Mouse (Mus musculus) CH12.LX (cell line): ENCODE measurements at regions not wholly inside any gene's neighbourhood (a gene's known extent, or its start where the extent isn't known, plus 50 kb on each side); places are given as distances from the start of the nearest gene placed in this dataset.

Experiments used
- DNase-seq: peaks from one replicate; pipeline ENCODE4 v3.0.0-alpha.2; 2013; ENCODE audit errors: extremely low read depth
- H3K27ac ChIP-seq: 2 replicates; pipeline ENCODE4 v1.5.1; 2012; ENCODE audit warnings: low read depth, mild to moderate bottlenecking, control low read depth, moderate library complexity; ENCODE audit not compliant: insufficient read depth
- H3K27me3 ChIP-seq: replicated peaks from 2 replicates; pipeline ENCODE3; 2012; ENCODE audit warnings: inconsistent platforms
- H3K36me3 ChIP-seq, 2 experiments: replicated peaks in 1 of 2; 2 replicates each; pipeline versions ENCODE3 to v1.6.1; 2012; ENCODE audit warnings: inconsistent platforms in 1 of 2, low read length in 1 of 2, mild to moderate bottlenecking in 1 of 2, mixed read lengths in 1 of 2, moderate library complexity in 1 of 2; ENCODE audit not compliant: control insufficient read depth in 1 of 2, insufficient read depth in 1 of 2
- H3K4me1 ChIP-seq, 2 experiments: 2 replicates each; pipeline ENCODE4 v1.6.1; 2012; ENCODE audit warnings: inconsistent platforms in 1 of 2, moderate library complexity in 1 of 2; ENCODE audit not compliant: insufficient read depth in 2 of 2, control insufficient read depth in 1 of 2
- H3K4me2 ChIP-seq: 2 replicates; pipeline ENCODE4 v1.6.1; 2012; ENCODE audit warnings: low read depth, mild to moderate bottlenecking, control low read depth; ENCODE audit not compliant: poor library complexity, insufficient read depth, severe bottlenecking
- H3K4me3 ChIP-seq, 3 experiments: fragments of 150-350 bp in 1 of 3; sonication (generic) in 1 of 3; replicated peaks in 1 of 3; 2 replicates each; pipeline versions ENCODE3 to v1.5.1; 2011 to 2012; ENCODE audit warnings: low read depth in 2 of 3, low read length in 2 of 3, mild to moderate bottlenecking in 2 of 3, moderate library complexity in 2 of 3, control low read depth in 1 of 3, improper control_type of control experiment in 1 of 3, inconsistent platforms in 1 of 3, mixed read lengths in 1 of 3; ENCODE audit not compliant: poor library complexity in 1 of 3
- H3K79me2 ChIP-seq: replicated peaks from 2 replicates; pipeline ENCODE4 v1.6.1; 2012; ENCODE audit warnings: mild to moderate bottlenecking, moderate library complexity; ENCODE audit not compliant: control insufficient read depth, poor library complexity, insufficient read depth, severe bottlenecking; ENCODE audit errors: extremely low read depth
- H3K9ac ChIP-seq: 2 replicates; pipeline ENCODE4 v1.6.1; 2012; ENCODE audit warnings: low read depth, mild to moderate bottlenecking, control low read depth, moderate library complexity; ENCODE audit not compliant: insufficient read depth
- H3K9me3 ChIP-seq: replicated peaks from 2 replicates; pipeline ENCODE3; 2012; ENCODE audit warnings: low read length, inconsistent platforms, mixed read lengths
- BHLHE40 ChIP-seq: IDR thresholded peaks from 2 replicates; pipeline ENCODE4 v1.6.1; 2011; ENCODE audit warnings: mild to moderate bottlenecking, low read depth, low read length, improper control_type of control experiment
- CTCF ChIP-seq, 2 experiments: IDR thresholded peaks in 1 of 2; conservative IDR thresholded peaks in 1 of 2; 2 replicates each; pipeline ENCODE4 v1.5.1; 2011 to 2012; ENCODE audit warnings: low read depth in 2 of 2, low read length in 2 of 2, improper control_type of control experiment in 1 of 2, inconsistent platforms in 1 of 2, mild to moderate bottlenecking in 1 of 2, moderate library complexity in 1 of 2
- ELF1 ChIP-seq: IDR thresholded peaks from 2 replicates; pipeline ENCODE4 v1.6.1; 2014; ENCODE audit warnings: low read depth, mild to moderate bottlenecking, inconsistent platforms, low read length, improper control_type of control experiment
- ETS1 ChIP-seq: conservative IDR thresholded peaks from 2 replicates; pipeline ENCODE4 v1.6.1; 2012; ENCODE audit warnings: low read depth, mild to moderate bottlenecking, inconsistent platforms, low read length, improper control_type of control experiment, moderate library complexity
- HCFC1 ChIP-seq: IDR thresholded peaks from 2 replicates; pipeline ENCODE4 v1.6.1; 2012; ENCODE audit warnings: low read depth, mild to moderate bottlenecking, inconsistent platforms, low read length, improper control_type of control experiment
- IRF4 ChIP-seq: IDR thresholded peaks from 2 replicates; pipeline ENCODE4 v1.6.1; 2014; ENCODE audit warnings: low read depth, mild to moderate bottlenecking, inconsistent platforms, low read length, improper control_type of control experiment
- JUN ChIP-seq: IDR thresholded peaks from 2 replicates; pipeline ENCODE4 v1.6.1; 2011; ENCODE audit warnings: low read depth, mild to moderate bottlenecking, low read length, improper control_type of control experiment, moderate library complexity; ENCODE audit not compliant: insufficient read depth
- JUND ChIP-seq: conservative IDR thresholded peaks from 2 replicates; pipeline ENCODE4 v1.6.1; 2011; ENCODE audit warnings: low read depth, low read length, improper control_type of control experiment
- KAT2A ChIP-seq: IDR thresholded peaks from 2 replicates; pipeline ENCODE4 v1.6.1; 2012; ENCODE audit warnings: low read length, improper control_type of control experiment, inconsistent platforms; ENCODE audit not compliant: insufficient replicate concordance
- MAX ChIP-seq: IDR thresholded peaks from 2 replicates; pipeline ENCODE4 v1.6.1; 2011; ENCODE audit warnings: low read length, improper control_type of control experiment
- MXI1 ChIP-seq: IDR thresholded peaks from 2 replicates; pipeline ENCODE4 v1.6.1; 2011; ENCODE audit warnings: mild to moderate bottlenecking, low read depth, low read length, improper control_type of control experiment
- POLR2A ChIP-seq: IDR thresholded peaks from 2 replicates; pipeline ENCODE4 v1.6.1; 2011; ENCODE audit warnings: low read depth, mild to moderate bottlenecking, improper control_type of control experiment, low read length
- RAD21 ChIP-seq: IDR thresholded peaks from 2 replicates; pipeline ENCODE4 v1.6.1; 2011; ENCODE audit warnings: low read depth, mild to moderate bottlenecking, low read length, improper control_type of control experiment, moderate library complexity
- SIN3A ChIP-seq: IDR thresholded peaks from 2 replicates; pipeline ENCODE4 v1.6.1; 2012; ENCODE audit warnings: low read length, improper control_type of control experiment, inconsistent platforms
- SMC3 ChIP-seq: IDR thresholded peaks from 2 replicates; pipeline ENCODE4 v1.6.1; 2011; ENCODE audit warnings: low read depth, low read length, improper control_type of control experiment
- TCF12 ChIP-seq: IDR thresholded peaks from 2 replicates; pipeline ENCODE4 v1.6.1; 2014; ENCODE audit warnings: low read depth, mild to moderate bottlenecking, inconsistent platforms, low read length, improper control_type of control experiment
- USF2 ChIP-seq: conservative IDR thresholded peaks from 2 replicates; pipeline ENCODE4 v1.6.1; 2011; ENCODE audit warnings: low read depth, low read length, improper control_type of control experiment
- dilution Hi-C: fragments of 300-500 bp; cut with MboI; formaldehyde crosslinking; loops from 2 replicates; pipeline ENCODE4 v1.14.3; 2020; ENCODE audit warnings: low sequenced_read_pairs; ENCODE audit not compliant: extremely low pct_unique_long_range_greater_than_20kb, extremely low pct_ligation_motif_present
- in situ Hi-C: fragments of 300-500 bp; cut with MboI; formaldehyde crosslinking; loops from 3 replicates; pipeline ENCODE4 v1.14.3; 2019; ENCODE audit warnings: low sequenced_read_pairs, low pct_ligation_motif_present, low pct_unique_long_range_greater_than_20kb, mixed read lengths

- TF ChIP-seq MXI1 (no peak), JUN (no peak), RAD21 (no peak), CTCF (conservative IDR thresholded peaks at IDR 0.05 in 1 of 2, IDR thresholded peaks at IDR 0.05 in 1 of 2; ENCODE audit: low read depth in 2 of 2, low read length in 2 of 2) (no peak), USF2 (no peak), POLR2A (no peak), KAT2A (no peak), IRF4 (no peak), MAX (no peak), ELF1 (no peak), SIN3A (no peak), BHLHE40 (no peak)
- DNase-seq: no peak
- Histone ChIP-seq H3K79me2 (no peaks in the 10 kb centered on the region), H3K27ac (no peak overlapping the region), H3K36me3 (no peaks in the 10 kb centered on the region), H3K4me3 (no peak overlapping the region), H3K4me2 (no peak overlapping the region), H3K9me3 (no peaks in the 10 kb centered on the region), H3K9ac (no peak overlapping the region), H3K4me1 (peaks cover 0 to 12% of the 10 kb centered on the region in 2 experiments; a peak in 2 of 4 replicates), H3K27me3 (no peaks in the 10 kb centered on the region)
- in situ Hi-C loops: no loop called here
- dilution Hi-C loops: no loop called here
Measured at GRCm38 (mm10) chr13:3729926-3730698, 74.0 kb downstream of the Calml3 start.

GRCm38 (mm10) chr13:3728888-3729287, 75.2 kb downstream of the Calml3 start:
- Histone ChIP-seq H3K4me2 (no peak overlapping the region), H3K27me3 (no peaks in the 10 kb centered on the region), H3K36me3 (no peaks in the 10 kb centered on the region), H3K79me2 (no peaks in the 10 kb centered on the region), H3K9ac (no peak overlapping the region), H3K4me1 (peaks cover 0 to 12% of the 10 kb centered on the region in 2 experiments; a peak in 2 of 4 replicates), H3K9me3 (no peaks in the 10 kb centered on the region), H3K4me3 (no peak overlapping the region), H3K27ac (no peak overlapping the region)
- TF ChIP-seq RAD21 (no peak), TCF12 (no peak), ETS1 (no peak), JUN (no peak), IRF4 (no peak), SMC3 (no peak), BHLHE40 (no peak), KAT2A (no peak), HCFC1 (no peak), POLR2A (no peak), MXI1 (no peak), JUND (no peak), SIN3A (no peak)
- DNase-seq: no peak
- dilution Hi-C loops (no loop called here), in situ Hi-C loops (no loop called here)
